Mouse (Mus musculus) kidney, embryonic 16.5 days (tissue): ENCODE data around the gene Gm20696. TPM values are rescaled to one million over a fixed set of nuclear protein-coding genes. Genes with fewer than 3 reads are reported as not detected.

Source experiments
- ATAC-seq: fragments of 200-750 bp; cut with Nextera tagmentation; 2 replicates; pipeline ENCODE4 v1.8.0; 2017; ENCODE audit warnings: moderate TSS enrichment; ENCODE audit not compliant: low FRiP score, low TSS enrichment
- H3K27ac ChIP-seq: fragments of 300-500 bp; sonication (generic); 2 replicates; pipeline ENCODE4 v1.5.1; 2014; ENCODE audit warnings: low read length
- H3K27me3 ChIP-seq: fragments of 300-500 bp; sonication (generic); 2 replicates; pipeline ENCODE4 v1.6.1; 2014; ENCODE audit warnings: low read length, control low read depth, mixed read lengths; ENCODE audit not compliant: insufficient read depth
- H3K36me3 ChIP-seq: fragments of 300-500 bp; sonication (generic); 2 replicates; pipeline ENCODE4 v1.6.1; 2014; ENCODE audit warnings: low read length, control low read depth, mixed read lengths; ENCODE audit not compliant: insufficient read depth
- H3K4me1 ChIP-seq: fragments of 300-500 bp; sonication (generic); 2 replicates; pipeline ENCODE4 v1.6.1; 2014; ENCODE audit warnings: low read length, control low read depth, mixed read lengths; ENCODE audit not compliant: insufficient read depth
- H3K4me2 ChIP-seq: fragments of 300-500 bp; sonication (generic); replicated peaks from 2 replicates; pipeline ENCODE4 v1.6.1; 2014; ENCODE audit warnings: low read depth, low read length
- H3K4me3 ChIP-seq: fragments of 300-500 bp; sonication (generic); 2 replicates; pipeline ENCODE4 v1.5.1; 2014; ENCODE audit warnings: mild to moderate bottlenecking, low read length
- H3K9ac ChIP-seq: fragments of 300-500 bp; sonication (generic); replicated peaks from 2 replicates; pipeline ENCODE4 v1.6.1; 2014; ENCODE audit warnings: low read length
- H3K9me3 ChIP-seq: fragments of 300-500 bp; sonication (generic); 2 replicates; pipeline ENCODE4 v1.6.1; 2016; ENCODE audit warnings: low read length, control low read depth
- WGBS: fragments of 180-500 bp; shearing (Covaris S2); extraction: QIAGEN DNeasy Blood & Tissue Kit; methylation state at CpG from one replicate; pipeline ENCODE4 v1.1.7; 2014; 5-methylcytosine and 5-hydroxymethylcytosine counted together
- polyA plus RNA-seq: library from polyadenylated mRNA; unstranded; fragments of >200 nt; fragmentation: Nextera tagmentation; extraction: Ambion mirVana; gene quantifications from 2 replicates; pipeline ENCODE4 v1.2.1, GENCODE M21; 2015

The Gm20696 gene
- polyA plus RNA-seq, 1 experiment from 2014 or later = 1.7 TPM

DNA sequence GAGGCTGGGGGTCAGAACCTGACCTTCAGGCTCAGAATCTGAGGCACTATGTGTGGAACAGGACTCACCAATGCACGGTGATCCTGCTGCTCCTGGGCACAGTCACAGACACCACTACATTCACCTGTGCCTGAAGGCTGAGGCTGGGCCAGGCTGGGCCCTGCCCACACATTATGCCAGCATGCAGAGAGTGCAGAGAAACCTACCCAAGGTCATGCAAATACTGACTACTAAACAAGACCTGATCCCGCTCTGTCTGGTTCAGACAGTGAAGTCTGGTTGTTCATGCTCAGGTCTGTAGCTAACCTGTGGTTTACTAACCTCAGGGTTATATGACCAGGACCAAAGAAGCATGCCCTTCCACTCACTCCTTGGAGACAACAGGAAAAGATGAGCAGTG lies 163.9 kb downstream of the Gm20696 start:
- ATAC-seq = peak; percentile 62; the same call in 1 of the 2 replicates
- peaks cover 15% of the 10 kb centered on the region for H3K4me1 ChIP-seq
- no peaks in the 10 kb centered on the region for H3K9me3 ChIP-seq
- H3K27me3 ChIP-seq = no peaks in the 10 kb centered on the region
- no peak overlapping the region for H3K9ac ChIP-seq
- H3K36me3 ChIP-seq = peaks cover 12% of the 10 kb centered on the region
- WGBS = 69% methylated on average over 2 of the region's 2 CpGs
- H3K4me2 ChIP-seq = no peak overlapping the region
- H3K27ac ChIP-seq = no peak overlapping the region
- H3K4me3 ChIP-seq = no peak overlapping the region

DNA sequence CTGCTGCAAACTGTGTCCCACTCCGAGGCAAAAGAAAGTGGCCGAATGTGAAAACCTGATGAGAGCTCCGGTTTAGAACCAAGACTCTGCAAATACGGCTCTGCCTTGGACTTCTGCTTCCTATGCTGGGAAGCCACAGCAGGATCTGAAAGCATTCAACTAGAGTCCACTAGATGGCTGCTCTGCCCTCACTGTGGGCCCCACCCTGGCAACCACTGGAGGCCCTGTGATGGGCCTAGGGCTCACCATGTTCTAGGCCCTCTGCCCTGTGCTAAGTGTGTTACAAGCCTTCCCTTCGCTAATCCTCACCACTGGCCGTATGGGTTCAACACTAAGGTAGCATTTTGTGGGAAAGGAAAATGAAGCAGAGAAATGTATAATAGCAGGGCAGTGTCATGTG lies 164.3 kb downstream of the Gm20696 start:
- Histone ChIP-seq H3K4me1 (peaks cover 16% of the 10 kb centered on the region), H3K4me2 (no peak overlapping the region), H3K9me3 (no peaks in the 10 kb centered on the region), H3K36me3 (peaks cover 12% of the 10 kb centered on the region), H3K27ac (no peak overlapping the region), H3K27me3 (no peaks in the 10 kb centered on the region), H3K4me3 (no peak overlapping the region), H3K9ac (no peak overlapping the region)
- 85% methylated on average over 6 of the region's 6 CpGs for WGBS
- ATAC-seq = peak; percentile 44; the same call in 1 of the 2 replicates

DNA sequence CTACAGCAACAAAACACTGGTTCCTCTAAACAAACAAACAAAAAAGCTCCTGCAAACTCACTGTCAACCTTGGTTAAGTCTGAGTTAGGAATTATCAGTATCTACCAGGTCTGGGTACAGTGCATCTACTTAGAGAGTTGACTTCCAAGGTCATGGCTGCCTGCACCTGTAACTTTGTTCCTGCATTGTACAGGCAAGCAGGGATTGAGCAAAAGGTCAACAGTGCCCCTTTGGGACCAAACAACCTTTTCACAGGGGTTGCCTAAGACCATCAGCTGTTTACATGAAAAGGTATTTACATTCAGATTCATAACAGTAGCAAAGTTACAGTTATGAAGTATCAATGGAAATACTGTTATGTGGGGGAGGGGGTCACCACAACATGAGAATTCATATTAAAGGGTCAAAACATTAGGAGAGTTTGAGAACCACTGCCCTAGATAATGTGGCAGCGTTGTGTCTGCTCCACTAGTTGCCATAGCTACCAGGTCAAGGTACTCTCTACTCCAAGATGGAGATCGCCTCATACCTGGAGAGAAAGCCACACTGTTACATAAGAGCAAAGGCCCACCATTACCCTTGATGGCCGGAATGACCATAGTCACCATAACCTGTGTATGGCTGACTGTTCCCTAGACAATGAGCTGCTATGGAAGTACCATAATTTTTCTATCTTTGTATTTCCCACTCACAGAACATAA lies 165.9 kb downstream of the Gm20696 start:
- 92% methylated on average over 3 of the region's 3 CpGs for WGBS
- no peaks in the 10 kb centered on the region for H3K27me3 ChIP-seq
- no peak overlapping the region for H3K9ac ChIP-seq
- no peak for ATAC-seq
- no peaks in the 10 kb centered on the region for H3K9me3 ChIP-seq
- peaks cover 12% of the 10 kb centered on the region; the same call in 1 of the 2 replicates for H3K36me3 ChIP-seq
- no peak overlapping the region for H3K4me3 ChIP-seq
- no peak overlapping the region for H3K27ac ChIP-seq
- no peak overlapping the region for H3K4me2 ChIP-seq
- peaks cover 29% of the 10 kb centered on the region for H3K4me1 ChIP-seq

DNA sequence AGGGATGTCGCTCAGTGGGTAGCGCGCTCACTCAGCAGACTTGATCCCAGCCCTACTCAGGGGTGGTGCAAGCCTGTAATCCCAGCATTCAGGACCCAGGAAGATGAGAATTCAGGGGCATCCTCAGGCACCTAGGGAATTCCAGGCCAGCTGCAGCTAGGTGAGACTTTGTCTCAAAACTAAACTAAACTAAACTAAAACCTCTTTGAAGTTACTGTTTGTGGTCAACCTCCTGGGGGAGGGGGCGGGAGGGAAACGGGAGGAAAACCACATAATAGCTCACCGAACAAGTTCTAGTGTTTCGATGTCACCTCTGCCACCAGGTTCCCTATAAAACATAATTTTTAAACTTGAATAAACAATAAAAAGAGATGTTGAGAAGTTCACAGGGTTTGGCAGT lies 168.5 kb downstream of the Gm20696 start:
- 60% methylated on average over 7 of the region's 7 CpGs for WGBS
- ATAC-seq = no peak

DNA sequence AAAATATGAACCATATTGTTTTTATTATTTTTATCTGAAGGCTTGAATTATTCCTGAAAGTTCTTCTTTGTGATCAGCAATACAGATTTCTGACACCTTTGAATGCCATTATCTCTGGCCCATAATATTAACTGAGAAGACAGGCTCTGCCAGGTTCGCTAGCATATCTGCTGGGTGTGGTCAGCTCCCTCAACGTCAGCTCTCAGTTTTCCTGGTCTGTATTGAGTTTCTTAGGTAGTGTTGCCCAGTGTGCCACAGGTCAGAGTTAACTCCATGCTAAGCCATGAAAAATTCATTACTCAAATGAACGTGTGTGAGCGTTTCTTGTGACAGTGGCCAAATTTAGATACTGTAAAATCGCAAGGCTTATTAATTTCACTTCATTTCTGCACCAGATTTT lies 170.5 kb downstream of the Gm20696 start:
- Histone ChIP-seq H3K27ac (no peak overlapping the region), H3K4me3 (no peak overlapping the region), H3K4me2 (no peak overlapping the region), H3K9ac (no peak overlapping the region), H3K27me3 (no peaks in the 10 kb centered on the region), H3K36me3 (no peaks in the 10 kb centered on the region), H3K4me1 (peaks cover 40% of the 10 kb centered on the region), H3K9me3 (no peaks in the 10 kb centered on the region)
- WGBS = 56% methylated on average over 5 of the region's 5 CpGs
- no peak for ATAC-seq

More for the DNA sequence above, 168.5 kb downstream of the Gm20696 start:
- H3K27ac ChIP-seq = no peak overlapping the region
- no peak overlapping the region for H3K4me2 ChIP-seq
- H3K4me1 ChIP-seq = peaks cover 30% of the 10 kb centered on the region
- no peak overlapping the region for H3K4me3 ChIP-seq
- H3K27me3 ChIP-seq = no peaks in the 10 kb centered on the region
- no peak overlapping the region for H3K9ac ChIP-seq
- H3K9me3 ChIP-seq = no peaks in the 10 kb centered on the region
- H3K36me3 ChIP-seq = peaks cover 2% of the 10 kb centered on the region; the same call in 1 of the 2 replicates

DNA sequence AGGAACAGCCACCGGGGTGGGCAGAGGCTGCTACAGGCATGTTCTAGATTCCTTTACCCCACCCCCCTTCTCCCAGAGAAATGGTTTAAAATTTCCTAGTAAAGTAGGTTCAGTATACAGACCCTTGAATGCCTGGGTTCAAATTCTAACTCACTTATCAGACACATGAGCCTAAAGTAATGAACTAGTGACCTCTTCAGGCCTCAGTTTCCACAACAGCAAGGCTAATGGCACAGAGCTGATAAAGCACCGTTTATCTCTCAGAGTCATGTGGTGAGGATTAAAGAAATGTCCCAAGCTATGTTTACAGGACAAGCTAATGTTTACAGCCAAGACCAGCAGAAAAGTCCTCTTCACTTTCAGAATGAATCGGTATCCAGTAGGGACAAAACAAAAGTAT lies 173.7 kb downstream of the Gm20696 start:
- Histone ChIP-seq H3K4me1 (peaks cover 55% of the 10 kb centered on the region), H3K27ac (peak overlapping the region; percentile 1; the same call in 1 of the 2 replicates), H3K27me3 (no peaks in the 10 kb centered on the region), H3K9me3 (no peaks in the 10 kb centered on the region), H3K9ac (no peak overlapping the region), H3K4me2 (no peak overlapping the region), H3K4me3 (no peak overlapping the region), H3K36me3 (no peaks in the 10 kb centered on the region)
- 40% methylated on average over 3 of the region's 3 CpGs for WGBS
- ATAC-seq = no peak

DNA sequence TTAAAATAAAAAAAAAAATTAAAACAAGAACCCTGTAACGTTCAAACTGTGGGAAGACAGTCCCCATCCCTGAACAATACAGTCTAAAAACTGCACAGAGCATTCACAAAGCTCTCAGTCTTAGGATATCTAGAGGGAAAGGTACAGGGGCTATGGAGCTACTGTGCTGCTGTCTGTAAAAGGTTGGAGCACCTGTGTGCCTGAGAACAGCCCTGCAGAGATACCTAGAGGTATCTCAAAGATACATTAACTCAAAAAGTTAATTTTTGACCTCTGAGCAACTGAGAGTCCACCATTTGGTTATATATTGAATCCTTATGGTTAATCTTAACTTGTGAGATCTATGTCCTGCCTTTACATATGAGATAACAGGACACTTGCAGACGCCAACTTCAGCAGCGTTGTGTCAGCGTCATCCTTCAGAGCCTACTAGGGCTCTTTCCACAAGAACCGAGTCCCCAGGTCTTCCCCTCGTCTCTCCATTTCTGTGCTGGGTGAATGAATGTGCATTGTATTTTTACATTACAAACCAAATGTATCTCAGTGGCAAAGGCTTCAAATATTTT lies 174.5 kb downstream of the Gm20696 start:
- Histone ChIP-seq H3K27ac (peak overlapping the region; percentile 73), H3K4me2 (0 out of 2 replicates have a peak overlapping the region, but pooled peaks have one; percentile 12), H3K9ac (no peak overlapping the region), H3K36me3 (no peaks in the 10 kb centered on the region), H3K9me3 (no peaks in the 10 kb centered on the region), H3K4me1 (peaks cover 47% of the 10 kb centered on the region), H3K4me3 (no peak overlapping the region), H3K27me3 (no peaks in the 10 kb centered on the region)
- 68% methylated on average over 6 of the region's 6 CpGs for WGBS
- ATAC-seq = peak; percentile 60; the same call in 1 of the 2 replicates

DNA sequence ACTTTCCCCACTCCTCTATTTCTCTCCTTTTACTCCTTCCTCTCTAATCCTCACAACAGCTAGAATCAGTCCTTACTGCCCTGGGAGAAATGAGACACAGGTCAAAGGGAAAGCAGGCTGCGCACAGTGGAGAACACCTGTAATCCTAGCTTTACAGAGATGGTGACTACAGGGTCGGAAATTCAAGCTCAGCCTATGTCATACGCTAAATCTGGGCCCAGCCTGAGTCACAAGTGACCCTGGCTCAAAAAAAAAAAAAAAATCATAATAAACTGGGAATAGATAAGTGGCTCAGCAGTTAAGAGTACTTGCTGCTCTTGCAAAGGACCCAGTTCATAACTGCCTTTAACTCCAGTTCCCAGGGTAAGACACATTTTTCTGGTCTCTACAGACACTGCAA lies 175.5 kb downstream of the Gm20696 start:
- no peaks in the 10 kb centered on the region for H3K27me3 ChIP-seq
- 64% methylated on average over 3 of the region's 3 CpGs for WGBS
- H3K27ac ChIP-seq = peak overlapping the region; percentile 73
- no peak for ATAC-seq
- no peak overlapping the region for H3K9ac ChIP-seq
- peaks cover 40% of the 10 kb centered on the region for H3K4me1 ChIP-seq
- no peaks in the 10 kb centered on the region for H3K9me3 ChIP-seq
- H3K4me3 ChIP-seq = no peak overlapping the region
- no peaks in the 10 kb centered on the region for H3K36me3 ChIP-seq
- no peak overlapping the region for H3K4me2 ChIP-seq

DNA sequence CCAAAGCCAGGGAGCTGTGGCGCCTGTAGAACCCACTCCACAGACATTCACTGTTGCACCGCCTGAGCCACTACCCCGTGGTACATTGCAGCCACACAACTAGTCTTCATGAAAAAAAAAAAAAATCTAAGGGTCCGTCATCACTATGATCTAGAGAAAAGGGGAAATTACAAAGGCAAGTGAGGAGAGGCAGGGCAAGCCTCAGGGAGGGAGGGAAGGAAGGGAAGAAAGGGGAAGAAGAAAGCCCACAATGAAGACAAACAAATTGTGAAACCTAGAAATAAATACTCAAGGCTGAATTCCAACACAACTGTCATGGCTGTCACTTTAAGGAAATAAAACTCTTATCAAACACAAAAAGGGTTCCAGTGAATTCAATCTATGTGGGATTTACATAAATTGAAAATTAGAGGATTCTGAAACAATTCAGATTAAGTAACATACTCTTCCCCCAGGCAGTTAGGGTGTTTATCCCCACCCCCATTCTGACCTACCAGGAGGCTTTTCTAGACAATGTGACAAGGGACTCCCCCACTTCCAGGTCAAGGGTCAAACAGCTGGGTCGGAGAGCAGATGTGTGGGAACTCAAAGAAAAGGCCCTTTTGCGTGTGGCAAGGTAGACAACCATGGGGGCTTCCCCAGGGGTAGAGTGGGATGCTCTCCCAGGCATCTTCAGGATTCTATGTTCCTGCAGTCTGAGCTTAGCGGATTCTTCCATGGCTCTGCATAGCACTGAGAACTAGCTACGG lies 176.5 kb downstream of the Gm20696 start:
- H3K27ac ChIP-seq = peak overlapping the region; percentile 67; the same call in 1 of the 2 replicates

More for the DNA sequence above, 176.5 kb downstream of the Gm20696 start:
- Histone ChIP-seq H3K36me3 (no peaks in the 10 kb centered on the region), H3K9ac (no peak overlapping the region), H3K4me3 (no peak overlapping the region), H3K9me3 (no peaks in the 10 kb centered on the region), H3K4me1 (peaks cover 47% of the 10 kb centered on the region), H3K27me3 (no peaks in the 10 kb centered on the region), H3K4me2 (no peak overlapping the region)
- ATAC-seq = no peak
- 79% methylated on average over 8 of the region's 8 CpGs for WGBS
